Mouse (Mus musculus) neutrophil, adult 5-6 weeks (primary cell): ENCODE measurements at regions not wholly inside any gene's neighbourhood (a gene's known extent, or its start where the extent isn't known, plus 50 kb on each side); places are given as distances from the start of the nearest gene placed in this dataset.

ENCODE experiments used
- ATAC-seq: fragments of 151-379, 151-347 bp; 2 replicates; pipeline ENCODE4 v1.8.0; 2017; ENCODE audit warnings: mild to moderate bottlenecking, moderate TSS enrichment; ENCODE audit not compliant: insufficient number of reproducible peaks, poor library complexity, low FRiP score, severe bottlenecking; ENCODE audit errors: extremely low read depth

GRCm38 (mm10) chr16:75487915-75488314 is 97.9 kb downstream of the Lipi start:
- ATAC-seq: no peak

DNA sequence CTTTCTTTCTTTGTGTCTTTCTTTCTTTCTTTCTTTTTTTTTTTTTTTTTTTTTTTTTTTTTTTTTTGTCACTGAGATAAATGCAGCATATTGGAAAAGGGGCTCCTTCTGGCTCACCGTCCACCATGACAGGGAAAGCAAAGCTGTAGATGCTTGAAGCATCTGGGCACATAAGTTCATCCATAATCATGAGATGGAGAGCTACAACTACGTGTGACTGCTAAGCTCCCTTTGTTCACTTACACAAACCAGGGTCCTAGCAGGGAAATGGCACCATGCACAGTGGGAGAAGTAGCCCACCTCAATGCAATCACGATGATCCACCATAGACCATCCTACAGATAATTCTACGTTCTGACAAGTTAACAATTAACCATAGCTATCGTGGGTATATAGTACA is 102.0 kb downstream of the Lipi start:
- ATAC-seq: no peak

GRCm38 (mm10) chr16:75465420-75465975 is 120.4 kb downstream of the Lipi start:
- ATAC-seq: no peak

DNA sequence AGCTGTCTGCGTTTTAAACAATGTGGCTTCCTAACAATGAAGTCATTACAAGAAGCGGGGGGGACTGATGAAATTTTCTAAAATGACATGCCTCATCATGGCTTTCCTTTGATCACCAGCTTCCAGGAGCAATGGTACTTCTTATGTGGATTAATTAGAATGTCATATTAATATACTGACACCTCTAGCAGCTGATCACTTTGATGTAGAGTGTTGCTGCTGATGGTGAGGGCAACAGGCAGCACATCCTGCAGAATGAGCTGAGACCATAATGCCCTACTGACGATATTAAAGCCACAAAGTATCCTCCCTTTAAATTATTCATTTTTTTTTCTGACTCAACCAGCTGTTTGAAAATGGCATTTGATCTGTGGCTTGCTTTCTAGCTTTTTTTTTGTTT is 123.7 kb downstream of the Lipi start:
- no peak for ATAC-seq

DNA sequence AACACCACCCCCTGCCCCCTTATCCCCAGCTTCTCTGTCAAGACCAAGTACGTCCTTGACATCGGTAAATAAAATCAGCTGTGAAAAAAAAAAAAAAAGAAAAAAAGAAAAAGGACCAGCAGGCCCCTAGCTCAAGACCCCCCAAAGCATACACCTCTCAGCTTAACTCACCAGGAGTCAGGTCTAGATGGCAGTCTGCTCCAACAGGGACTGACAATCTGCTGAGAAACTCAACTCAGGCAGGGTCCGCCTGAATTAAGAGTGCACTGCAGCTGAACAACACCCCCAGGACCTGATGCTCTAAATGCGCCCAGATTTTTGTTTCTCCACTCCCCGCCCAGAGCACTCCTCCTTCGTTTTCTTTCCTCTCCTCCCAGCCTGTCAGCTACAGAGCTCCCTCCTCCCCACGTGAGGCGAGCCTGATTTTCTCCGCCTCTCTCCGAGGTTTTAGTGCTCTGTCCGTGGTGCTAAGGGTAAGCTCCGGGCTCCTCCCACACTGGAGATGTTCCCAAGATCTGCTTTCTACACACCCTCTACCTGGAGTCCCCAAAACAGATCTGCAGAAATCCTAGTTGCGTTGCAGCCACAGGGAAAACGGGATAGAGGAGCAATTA is 138.9 kb downstream of the Lipi start:
- ATAC-seq: no peak

DNA sequence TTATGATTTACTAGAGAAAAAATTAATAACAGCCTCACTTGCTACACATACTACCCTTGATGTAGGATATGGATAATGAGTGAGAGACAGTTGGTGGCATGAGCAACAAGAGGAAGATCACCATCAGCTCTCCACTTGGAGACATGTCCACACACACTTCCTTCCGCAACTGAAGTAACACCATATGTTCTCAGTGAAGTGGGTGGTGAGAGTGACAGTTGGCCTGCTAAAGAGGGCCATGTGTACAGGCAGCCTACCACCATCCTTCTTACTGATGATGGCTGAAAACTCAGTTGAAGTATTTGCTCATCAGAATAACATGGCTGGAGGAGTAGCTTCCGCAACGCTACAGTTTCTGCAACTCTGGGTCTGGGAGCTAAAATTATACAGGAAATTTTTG is 146.6 kb downstream of the Lipi start:
- ATAC-seq: no peak

DNA sequence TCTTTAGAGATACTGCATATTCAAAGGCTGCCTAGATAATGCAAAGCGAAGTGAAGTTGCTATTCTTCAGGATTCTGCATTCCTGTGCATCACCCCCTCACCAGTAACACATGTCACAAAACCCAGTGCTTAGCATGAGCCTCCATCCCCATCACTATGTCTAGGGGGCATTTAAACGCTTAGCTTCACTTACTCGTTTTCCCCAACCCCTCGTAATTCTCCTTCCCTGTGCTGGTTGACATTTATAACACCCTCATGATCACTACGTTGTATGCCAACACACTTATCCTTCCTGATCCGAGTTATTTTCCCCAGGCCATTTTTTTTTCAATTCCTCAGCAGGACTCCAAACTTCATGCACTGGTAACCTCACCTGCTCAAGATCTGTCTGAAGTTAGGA is 152.6 kb downstream of the Lipi start:
- ATAC-seq: no peak

- ATAC-seq: no peak
These were observed 201.2 kb downstream of the Lipi start for GRCm38 (mm10) chr16:75384526-75385222.

- ATAC-seq: no peak
These were observed 204.7 kb downstream of the Lipi start for GRCm38 (mm10) chr16:75381191-75381590.

DNA sequence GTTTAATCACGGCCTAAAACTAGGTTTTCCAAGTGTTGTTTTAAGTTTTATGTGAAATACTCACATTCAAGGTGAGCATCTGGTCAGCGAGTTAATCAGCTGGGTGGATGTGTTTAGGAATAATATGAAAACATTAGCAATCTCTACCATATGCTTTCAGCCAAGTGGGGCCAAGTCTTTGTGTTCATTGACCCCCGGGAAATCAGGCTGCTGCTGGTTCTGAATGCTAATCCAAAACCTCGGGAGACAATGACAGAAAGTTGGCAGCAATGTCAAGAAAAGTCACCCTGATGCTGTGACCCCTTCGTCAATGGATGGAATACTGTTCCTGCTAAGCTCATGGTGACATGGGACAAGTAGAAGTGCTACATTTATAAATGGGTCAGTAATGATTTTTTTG is 216.2 kb downstream of the Lipi start:
- no peak for ATAC-seq

- ATAC-seq: no peak
These were observed 219.1 kb downstream of the Lipi start for GRCm38 (mm10) chr16:75366727-75367126.

- no peak for ATAC-seq
These were observed 220.4 kb downstream of the Lipi start for GRCm38 (mm10) chr16:75365361-75365994.

- no peak for ATAC-seq
These were observed 223.8 kb downstream of the Lipi start for GRCm38 (mm10) chr16:75362095-75362494.

DNA sequence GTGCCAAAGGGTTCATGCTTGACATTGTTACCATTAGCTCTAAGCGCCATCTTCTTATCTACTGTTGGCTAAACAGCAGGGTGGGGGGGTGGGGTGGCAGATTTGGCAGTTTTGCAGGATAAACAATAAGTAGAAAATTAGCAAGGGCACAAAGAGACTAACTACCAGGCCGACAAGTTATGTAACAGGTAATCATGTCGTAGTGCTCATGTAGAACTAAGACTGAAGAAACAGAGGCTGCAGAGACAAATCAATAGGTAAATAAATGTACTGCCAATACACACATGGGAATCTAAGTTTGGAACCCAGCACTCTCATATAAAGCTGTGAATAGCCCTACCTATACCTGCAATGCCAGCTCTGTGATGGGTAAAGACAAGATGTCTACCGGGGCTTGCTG is 225.1 kb downstream of the Lipi start:
- ATAC-seq: no peak

- ATAC-seq: no peak
These were observed 232.5 kb downstream of the Lipi start for GRCm38 (mm10) chr16:75353394-75353793.

GRCm38 (mm10) chr16:75344201-75344927 is 241.5 kb downstream of the Lipi start:
- ATAC-seq: no peak

DNA sequence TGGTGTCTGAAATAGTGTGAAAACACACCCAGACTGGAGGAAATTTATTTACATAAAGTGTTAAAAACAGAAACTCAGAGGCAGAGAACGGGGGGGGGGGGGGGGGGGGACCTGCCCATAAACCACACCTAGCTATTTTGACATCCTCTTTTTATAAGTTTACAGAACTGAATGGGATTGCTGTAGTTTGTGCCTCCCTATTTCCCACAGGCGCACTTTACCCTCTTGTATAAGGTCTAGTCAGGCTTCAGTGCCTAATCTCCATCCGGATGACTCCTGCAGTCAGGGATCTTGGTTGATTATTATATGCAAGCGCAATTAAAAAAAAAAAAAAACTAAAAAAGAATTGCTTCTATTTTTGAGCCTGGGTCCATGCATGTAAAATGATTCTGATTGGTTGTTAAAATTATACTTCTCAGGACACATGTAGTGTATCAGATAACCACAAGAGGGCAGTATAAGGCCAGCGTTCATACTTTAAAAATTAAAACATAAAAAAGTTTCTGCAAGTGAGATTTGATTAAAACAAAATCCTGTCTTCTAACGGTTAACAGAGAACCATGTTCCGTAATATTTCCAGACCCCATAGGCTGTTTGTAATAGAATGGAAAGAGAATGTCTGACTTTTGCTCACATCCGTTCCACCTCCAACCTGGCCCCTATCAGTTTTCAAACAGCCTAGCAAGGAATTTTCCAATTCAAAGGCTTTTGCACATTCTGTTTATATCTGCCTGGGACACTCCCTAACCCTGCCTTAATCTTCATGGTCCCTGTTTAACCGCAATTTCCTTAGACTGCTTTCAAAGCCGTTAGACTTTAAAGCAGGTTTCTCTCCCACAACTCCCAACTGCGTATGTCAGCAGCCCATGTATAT is 242.6 kb downstream of the Lipi start:
- ATAC-seq: peak; percentile 48; the same call in 1 of the 2 replicates

DNA sequence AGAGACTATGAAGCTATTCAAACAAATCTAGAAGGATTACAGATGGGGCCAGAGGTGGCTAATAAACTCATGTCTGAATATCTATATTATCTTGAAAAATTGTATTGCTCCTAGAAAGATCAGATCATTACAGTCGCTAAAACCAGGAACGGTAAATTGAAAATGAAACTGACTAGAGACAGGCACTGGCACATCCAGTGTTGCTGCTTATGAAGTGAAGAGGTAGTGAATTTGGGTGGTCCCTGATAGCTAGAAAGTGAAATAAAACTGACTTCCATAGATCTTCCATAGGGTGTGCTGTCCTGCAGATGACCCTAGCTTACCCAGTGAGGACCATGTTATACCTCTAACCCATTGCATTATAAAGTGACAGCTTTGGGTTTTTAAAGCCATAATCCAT is 251.6 kb downstream of the Lipi start:
- no peak for ATAC-seq

GRCm38 (mm10) chr16:75333750-75334149 is 252.1 kb downstream of the Lipi start:
- no peak for ATAC-seq
